Mouse (Mus musculus) C2C12 (cell line): Measurements from ENCODE around the gene Gpha2.

ENCODE experiments used
- CTCF ChIP-seq: IDR thresholded peaks from one replicate; pipeline ENCODE4 v1.5.1; 2011; ENCODE audit not compliant: control insufficient read depth, insufficient read depth, insufficient read length
- MYOD1 ChIP-seq: IDR thresholded peaks from one replicate; pipeline ENCODE4 v1.6.1; 2011; ENCODE audit warnings: low read depth; ENCODE audit not compliant: control insufficient read depth, insufficient read length
- USF1 ChIP-seq: IDR thresholded peaks from one replicate; pipeline ENCODE4 v1.6.1; 2011; ENCODE audit warnings: low read depth, mild to moderate bottlenecking, control low read depth, moderate library complexity

- TF ChIP-seq CTCF (no peak), USF1 (no peak), MYOD1 (no peak)
These were observed 43.8 kb downstream of the Gpha2 start for GRCm38 (mm10) chr19:6269798-6270475.
